Mouse (Mus musculus) olfactory bulb, adult 2 months (tissue): ENCODE data around the gene Stra6. TPM values are rescaled to one million over a fixed set of nuclear protein-coding genes. Genes with fewer than 3 reads are reported as not detected.

Experiments
- H3K27ac ChIP-seq: fragments of 200-500 bp; 2 replicates; pipeline ENCODE4 v1.5.1; 2012; ENCODE audit warnings: low read depth, low read length; ENCODE audit not compliant: insufficient read depth
- H3K4me1 ChIP-seq: fragments of 200-500 bp; 2 replicates; pipeline ENCODE4 v1.6.1; 2012; ENCODE audit warnings: low read length; ENCODE audit not compliant: control insufficient read depth, insufficient read depth
- H3K4me3 ChIP-seq: fragments of 200-500 bp; 2 replicates; pipeline ENCODE4 v1.5.1; 2012; ENCODE audit warnings: mild to moderate bottlenecking, low read depth, low read length, moderate library complexity; ENCODE audit not compliant: insufficient read depth
- CTCF ChIP-seq: fragments of 200-500 bp; IDR thresholded peaks from 2 replicates; pipeline ENCODE4 v1.5.1; 2012; ENCODE audit warnings: low read depth, mild to moderate bottlenecking, low read length, moderate library complexity; ENCODE audit not compliant: insufficient read depth
- POLR2A ChIP-seq: fragments of 200-500 bp; IDR thresholded peaks from 2 replicates; pipeline ENCODE4 v1.6.1; 2012; ENCODE audit warnings: mild to moderate bottlenecking, low read depth, low read length, moderate library complexity; ENCODE audit not compliant: insufficient read depth
- WGBS: fragments of 180-500 bp; shearing (Covaris S2); methylation state at CpG from one replicate; pipeline ENCODE4 v1.1.7; 2018; 5-methylcytosine and 5-hydroxymethylcytosine counted together
- polyA plus RNA-seq: library from polyadenylated mRNA; stranded (reverse); fragments of >200 nt; gene quantifications from 2 replicates; pipeline ENCODE4 v1.2.4, GENCODE M21; 2012; ENCODE audit warnings: low replicate concordance; ENCODE audit not compliant: missing spikeins, insufficient read depth, insufficient read length

Gene Stra6
- polyA plus RNA-seq, 1 experiment = not detected

DNA sequence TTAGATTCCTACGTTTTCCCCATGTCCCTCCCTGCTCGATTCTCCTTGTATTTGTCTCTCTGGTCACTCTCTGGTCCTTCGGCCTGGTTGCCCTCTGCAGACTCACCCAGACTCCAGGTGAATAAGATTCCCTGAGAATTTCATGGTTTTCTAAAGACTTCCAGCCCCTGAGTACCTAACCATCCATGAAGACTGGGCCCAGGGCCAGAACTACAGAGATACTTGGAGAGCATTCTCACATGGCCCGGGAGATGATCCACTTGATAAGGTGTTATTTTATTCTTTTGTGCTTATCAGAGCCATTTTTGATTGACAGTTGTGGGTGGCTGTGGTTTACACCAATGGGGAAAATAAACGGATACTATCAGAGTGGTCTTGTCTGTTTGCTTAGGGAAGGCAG is 31.7 kb upstream of the Stra6 start:
- Histone ChIP-seq H3K4me1 (peaks cover 26% of the 10 kb centered on the region), H3K27ac (no peak overlapping the region), H3K4me3 (no peak overlapping the region)
- TF ChIP-seq POLR2A (no peak), CTCF (no peak)
- WGBS = 74% methylated on average over 5 of the region's 5 CpGs

DNA sequence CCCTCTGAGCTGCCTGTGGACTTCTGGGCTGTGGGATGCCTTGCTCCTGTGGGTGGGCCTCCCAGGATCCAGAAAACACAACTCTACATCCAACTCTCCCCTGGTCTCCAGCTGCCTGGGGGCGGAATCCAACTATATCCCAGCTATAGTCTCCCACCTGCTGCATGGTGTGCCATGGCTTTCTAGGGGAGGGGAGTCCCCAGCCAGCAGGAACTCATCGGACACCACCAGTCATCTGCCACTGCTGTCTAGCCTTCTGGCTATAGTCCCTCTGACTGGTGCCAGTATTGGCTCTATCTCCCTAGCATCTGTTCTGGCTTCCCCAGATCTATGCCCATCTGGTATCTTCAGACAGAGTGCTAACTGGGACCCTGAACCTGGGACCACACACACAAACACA is 28.1 kb upstream of the Stra6 start:
- WGBS = 61% methylated on average over 2 of the region's 2 CpGs
- Histone ChIP-seq H3K4me1 (peaks cover 19% of the 10 kb centered on the region), H3K27ac (no peak overlapping the region), H3K4me3 (no peak overlapping the region)
- TF ChIP-seq POLR2A (no peak), CTCF (no peak)

DNA sequence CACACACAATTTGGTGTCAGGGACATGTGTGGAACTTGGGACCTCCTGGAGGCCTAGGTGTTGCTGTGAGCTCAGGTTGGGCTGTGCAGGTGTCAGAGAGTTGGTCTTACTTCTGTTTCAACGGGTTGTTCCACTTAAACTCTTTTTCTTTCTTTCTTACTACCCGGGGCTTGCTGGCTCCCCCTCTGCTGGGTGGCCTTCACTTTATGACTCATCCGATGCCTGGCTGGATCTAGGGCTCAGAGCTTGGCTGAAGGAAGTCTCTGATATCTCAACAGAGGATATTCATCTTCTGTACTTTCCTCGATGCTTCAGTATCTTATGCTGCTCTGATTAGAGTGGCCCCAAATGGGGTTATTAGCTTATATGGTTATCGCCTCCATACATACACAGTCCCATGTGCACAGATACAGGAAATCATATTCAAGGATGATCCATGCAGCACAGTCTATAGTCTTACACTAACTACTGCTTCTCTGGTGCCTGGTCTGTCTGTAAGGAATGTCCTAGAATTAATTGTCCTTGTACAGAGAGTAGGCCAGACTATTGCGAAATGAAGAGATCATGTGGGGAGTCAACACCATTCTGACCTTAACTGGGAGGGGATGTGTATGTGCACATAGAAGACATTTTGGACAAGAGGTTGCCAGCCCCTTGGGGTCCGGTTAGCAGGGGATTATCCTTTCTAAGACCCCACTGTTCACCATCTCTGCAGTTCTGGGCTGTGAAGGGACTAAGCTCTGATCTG is 27.5 kb upstream of the Stra6 start:
- 54% methylated on average over 7 of the region's 7 CpGs for WGBS
- H3K4me3 ChIP-seq = no peak overlapping the region
- no peak overlapping the region for H3K27ac ChIP-seq
- peaks cover 21% of the 10 kb centered on the region for H3K4me1 ChIP-seq
- TF ChIP-seq POLR2A (no peak), CTCF (no peak)

DNA sequence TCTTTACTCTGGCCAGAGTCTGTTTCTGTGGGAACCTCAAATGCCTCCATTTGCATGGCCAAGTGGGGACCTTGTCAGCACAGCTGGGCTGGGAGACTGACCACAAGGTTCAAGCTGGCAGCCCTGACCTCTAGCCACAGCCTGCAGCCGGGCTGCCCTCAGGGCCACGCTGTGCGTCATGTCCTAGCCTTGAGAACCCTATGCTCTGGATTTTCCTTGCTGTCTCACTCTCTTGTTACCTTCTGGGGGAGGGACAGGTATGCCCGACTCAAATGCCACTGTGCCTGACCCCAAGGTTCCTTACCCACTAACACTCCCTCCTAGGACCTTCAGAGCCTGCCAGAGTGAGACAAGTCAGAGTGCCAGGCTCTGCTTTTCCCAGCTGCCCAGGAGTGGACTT is 26.6 kb upstream of the Stra6 start:
- 95% methylated on average over 4 of the region's 4 CpGs for WGBS
- Histone ChIP-seq H3K4me1 (peaks cover 29% of the 10 kb centered on the region), H3K4me3 (no peak overlapping the region), H3K27ac (no peak overlapping the region)
- TF ChIP-seq POLR2A (no peak), CTCF (no peak)

DNA sequence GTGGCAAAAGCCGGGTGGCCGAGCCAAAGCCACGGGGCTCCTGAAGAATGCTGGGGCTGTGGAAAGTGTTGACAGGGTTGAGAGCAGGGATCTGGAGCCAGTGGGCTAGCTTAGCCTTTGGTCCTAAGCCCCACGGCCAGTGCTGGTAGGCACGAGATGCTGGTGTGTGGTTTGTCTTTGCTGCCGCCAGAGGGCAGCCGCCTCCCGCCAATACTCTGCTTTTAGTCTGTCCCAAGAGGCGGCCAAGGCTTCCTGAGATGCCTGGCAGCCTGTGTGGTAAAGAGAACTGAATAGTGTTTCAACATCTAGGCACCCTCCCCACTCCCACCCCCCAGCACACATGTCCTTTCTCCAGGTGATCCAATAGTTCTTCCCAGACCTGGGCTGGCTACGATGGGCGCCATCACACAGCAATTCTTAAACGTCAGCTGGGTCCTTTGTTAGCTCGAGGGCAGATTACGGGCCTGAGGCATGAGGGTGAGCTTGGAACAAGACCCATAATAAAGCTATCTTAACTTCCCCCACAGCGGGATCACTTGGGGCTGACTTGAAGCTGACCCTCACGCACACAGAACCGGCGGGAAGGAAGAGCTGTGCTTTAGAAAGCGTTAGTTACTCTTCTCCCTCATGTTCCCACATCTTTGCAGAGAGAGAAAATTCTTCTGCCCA is 25.0 kb upstream of the Stra6 start:
- WGBS = 28% methylated on average over 19 of the region's 19 CpGs
- no peak overlapping the region for H3K27ac ChIP-seq
- H3K4me1 ChIP-seq = peaks cover 35% of the 10 kb centered on the region
- TF ChIP-seq CTCF = peak; percentile 97
- TF ChIP-seq POLR2A = no peak
- no peak overlapping the region for H3K4me3 ChIP-seq

- Histone ChIP-seq H3K4me3 (no peak overlapping the region), H3K27ac (no peak overlapping the region), H3K4me1 (peaks cover 38% of the 10 kb centered on the region)
- WGBS = 48% methylated on average over 4 of the region's 4 CpGs
- no peak for TF ChIP-seq POLR2A
- TF ChIP-seq CTCF = no peak
Observed at GRCm38 (mm10) chr9:58040977-58041376, 22.6 kb upstream of the Stra6 start.

GRCm38 (mm10) chr9:58042391-58042790 is 21.2 kb upstream of the Stra6 start:
- peaks cover 34% of the 10 kb centered on the region for H3K4me1 ChIP-seq
- 61% methylated on average over 10 of the region's 10 CpGs for WGBS
- TF ChIP-seq POLR2A = no peak
- TF ChIP-seq CTCF = no peak
- no peak overlapping the region for H3K4me3 ChIP-seq
- no peak overlapping the region for H3K27ac ChIP-seq

GRCm38 (mm10) chr9:58043496-58044017 is 20.0 kb upstream of the Stra6 start:
- H3K27ac ChIP-seq = no peak overlapping the region
- TF ChIP-seq CTCF (no peak), POLR2A (no peak)
- H3K4me1 ChIP-seq = peaks cover 39% of the 10 kb centered on the region
- 79% methylated on average over 10 of the region's 10 CpGs for WGBS
- no peak overlapping the region for H3K4me3 ChIP-seq

- Histone ChIP-seq H3K27ac (no peak overlapping the region), H3K4me3 (no peak overlapping the region), H3K4me1 (peaks cover 46% of the 10 kb centered on the region)
- no peak for TF ChIP-seq CTCF
- no peak for TF ChIP-seq POLR2A
- 66% methylated on average over 10 of the region's 10 CpGs for WGBS
Observed at GRCm38 (mm10) chr9:58044828-58045227, 18.8 kb upstream of the Stra6 start.
